Mouse (Mus musculus): ENCODE results near the gene Ascc3. TPM values are rescaled to one million over a fixed set of nuclear protein-coding genes. Genes with fewer than 3 reads are reported as not detected.

Ascc3 gene
- polyA plus RNA-seq, 1 experiment from 2014 or later, result 23.0 TPM

DNA sequence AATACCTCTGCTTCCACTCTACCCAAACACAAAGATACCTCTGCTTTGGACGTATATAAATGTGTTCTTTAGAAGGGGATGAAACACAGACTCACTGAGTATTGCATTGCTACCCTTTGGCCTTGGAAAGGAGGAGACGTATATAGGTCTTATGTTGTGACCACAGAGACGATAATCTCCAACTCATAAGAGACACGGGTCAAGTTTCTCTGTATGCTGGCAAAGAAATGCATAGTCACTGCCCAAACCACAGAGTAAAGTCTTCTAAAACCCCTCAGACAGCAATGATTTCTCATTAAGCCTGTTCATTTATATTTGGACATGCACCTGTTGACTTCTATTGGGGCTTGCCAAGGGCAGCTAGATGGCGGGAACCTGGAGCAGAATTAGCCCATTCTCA is 284.5 kb downstream of the Ascc3 start:
- H3K36me3 ChIP-seq (ENCODE audit: control insufficient read depth, insufficient read depth, low read length), result no peaks in the 10 kb centered on the region
- no peak overlapping the region for H3K4me2 ChIP-seq (ENCODE audit: low read depth, low read length)
- H3K4me1 ChIP-seq (ENCODE audit: control insufficient read depth, insufficient read depth, low read length), result no peaks in the 10 kb centered on the region
- no peak overlapping the region for H3K27ac ChIP-seq (replicated peaks; ENCODE audit: low read depth, low read length)
- no peaks in the 10 kb centered on the region for H3K27me3 ChIP-seq (replicated peaks; ENCODE audit: control insufficient read depth, insufficient read depth, low read length)
- no peaks in the 10 kb centered on the region for H3K9me3 ChIP-seq (ENCODE audit: control insufficient read depth, low read length)
- DNase-seq (ENCODE audit: low spot score) (no peak), ATAC-seq (ENCODE audit: low read depth) (no peak)
- no peak overlapping the region for H3K9ac ChIP-seq (ENCODE audit: low read depth, low read length)
- 71% methylated on average over 5 of the region's 5 CpGs for WGBS
- H3K4me3 ChIP-seq (ENCODE audit: low read depth, low read length), result no peak overlapping the region

DNA sequence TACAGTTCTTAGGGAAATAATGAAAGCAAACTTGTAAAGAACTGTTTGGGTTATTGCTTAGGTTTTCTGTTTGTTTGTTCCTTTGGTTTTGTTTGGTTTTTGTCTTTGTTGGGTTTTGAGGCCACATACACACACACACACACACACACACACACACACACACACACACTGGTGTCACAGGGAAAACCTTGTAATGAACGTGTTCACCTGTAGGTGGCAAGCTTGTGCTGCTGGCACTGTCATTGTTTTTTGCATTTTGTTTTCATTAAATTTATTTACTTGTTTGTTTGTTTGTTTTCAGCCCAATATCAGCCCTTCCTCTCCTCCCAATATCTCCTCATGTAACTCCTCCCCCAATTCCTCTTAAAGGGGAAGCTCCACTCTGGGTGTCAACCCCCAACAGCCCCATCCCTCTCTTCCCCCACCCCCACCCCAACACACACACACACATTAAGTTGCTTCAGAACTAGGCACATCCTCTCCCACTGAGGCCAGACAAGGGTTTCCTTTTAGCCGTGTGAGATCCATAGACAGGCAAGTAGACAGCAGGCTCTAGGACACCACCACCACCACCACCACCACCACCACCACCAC is 289.1 kb downstream of the Ascc3 start:
- H3K9me3 ChIP-seq (ENCODE audit: control insufficient read depth, low read length), result no peaks in the 10 kb centered on the region
- no peak overlapping the region for H3K4me3 ChIP-seq (ENCODE audit: low read depth, low read length)
- no peaks in the 10 kb centered on the region for H3K27me3 ChIP-seq (replicated peaks; ENCODE audit: control insufficient read depth, insufficient read depth, low read length)
- H3K27ac ChIP-seq (replicated peaks; ENCODE audit: low read depth, low read length), result no peak overlapping the region
- no peaks in the 10 kb centered on the region for H3K36me3 ChIP-seq (ENCODE audit: control insufficient read depth, insufficient read depth, low read length)
- no peak overlapping the region for H3K9ac ChIP-seq (ENCODE audit: low read depth, low read length)
- WGBS, result 10% methylated on average over 2 of the region's 2 CpGs
- DNase-seq (ENCODE audit: low spot score), result no peak
- H3K4me1 ChIP-seq (ENCODE audit: control insufficient read depth, insufficient read depth, low read length), result no peaks in the 10 kb centered on the region
- no peak for ATAC-seq (ENCODE audit: low read depth)
- H3K4me2 ChIP-seq (ENCODE audit: low read depth, low read length), result no peak overlapping the region

DNA sequence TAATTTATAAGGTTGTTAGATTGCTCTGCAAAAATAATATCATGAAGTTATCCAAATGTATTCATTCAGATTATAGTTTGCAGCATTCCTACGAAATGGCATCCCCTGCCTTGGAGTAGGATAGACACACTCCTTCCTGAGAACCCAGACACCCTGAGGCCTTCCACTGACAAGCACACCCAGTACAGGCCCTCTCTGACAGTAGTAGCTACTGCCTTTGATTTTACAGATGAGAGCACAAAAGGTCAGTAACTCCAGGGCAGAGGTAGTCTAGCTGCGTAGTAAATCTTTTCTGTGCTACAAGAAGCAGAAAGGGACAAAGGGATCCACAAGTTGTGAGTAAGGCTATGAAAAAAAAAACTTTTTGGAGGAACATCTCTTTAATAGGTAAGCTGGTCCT is 289.9 kb downstream of the Ascc3 start:
- DNase-seq (ENCODE audit: low spot score) (no peak), ATAC-seq (ENCODE audit: low read depth) (no peak)
- Histone ChIP-seq H3K9ac (ENCODE audit: low read depth, low read length) (no peak overlapping the region), H3K4me3 (ENCODE audit: low read depth, low read length) (no peak overlapping the region), H3K36me3 (ENCODE audit: control insufficient read depth, insufficient read depth, low read length) (no peaks in the 10 kb centered on the region), H3K9me3 (ENCODE audit: control insufficient read depth, low read length) (no peaks in the 10 kb centered on the region), H3K27me3 (replicated peaks; ENCODE audit: control insufficient read depth, insufficient read depth, low read length) (no peaks in the 10 kb centered on the region), H3K27ac (replicated peaks; ENCODE audit: low read depth, low read length) (no peak overlapping the region), H3K4me2 (ENCODE audit: low read depth, low read length) (no peak overlapping the region), H3K4me1 (ENCODE audit: control insufficient read depth, insufficient read depth, low read length) (no peaks in the 10 kb centered on the region)
- 50% methylated on average over 2 of the region's 2 CpGs for WGBS

DNA sequence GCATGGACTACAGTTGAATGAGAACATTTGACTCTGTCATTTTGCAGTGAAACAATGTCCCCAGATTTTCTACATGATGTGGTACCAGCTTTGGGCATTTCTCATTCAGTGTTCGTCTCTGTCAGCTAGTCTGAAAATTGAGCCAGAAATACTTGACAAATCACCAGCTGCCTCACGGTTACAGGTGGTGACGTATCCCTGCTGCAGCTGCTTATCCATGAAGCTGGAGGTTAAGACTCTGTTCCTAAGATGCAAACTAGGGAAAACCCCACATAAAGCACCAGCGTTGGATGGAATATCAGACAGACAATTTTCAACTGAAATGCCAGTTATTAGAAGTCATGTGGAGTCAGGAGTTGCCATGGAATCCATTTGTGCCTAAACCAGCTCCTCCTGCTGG is 293.8 kb downstream of the Ascc3 start:
- no peak overlapping the region for H3K4me2 ChIP-seq (ENCODE audit: low read depth, low read length)
- DNase-seq (ENCODE audit: low spot score) (no peak), ATAC-seq (ENCODE audit: low read depth) (no peak)
- no peak overlapping the region for H3K4me3 ChIP-seq (ENCODE audit: low read depth, low read length)
- H3K9ac ChIP-seq (ENCODE audit: low read depth, low read length), result no peak overlapping the region
- 58% methylated on average over 4 of the region's 4 CpGs for WGBS
- H3K27ac ChIP-seq (replicated peaks; ENCODE audit: low read depth, low read length), result no peak overlapping the region
- no peaks in the 10 kb centered on the region for H3K9me3 ChIP-seq (ENCODE audit: control insufficient read depth, low read length)
- H3K27me3 ChIP-seq (replicated peaks; ENCODE audit: control insufficient read depth, insufficient read depth, low read length), result peaks cover 31% of the 10 kb centered on the region
- H3K36me3 ChIP-seq (ENCODE audit: control insufficient read depth, insufficient read depth, low read length), result no peaks in the 10 kb centered on the region
- H3K4me1 ChIP-seq (ENCODE audit: control insufficient read depth, insufficient read depth, low read length), result no peaks in the 10 kb centered on the region

DNA sequence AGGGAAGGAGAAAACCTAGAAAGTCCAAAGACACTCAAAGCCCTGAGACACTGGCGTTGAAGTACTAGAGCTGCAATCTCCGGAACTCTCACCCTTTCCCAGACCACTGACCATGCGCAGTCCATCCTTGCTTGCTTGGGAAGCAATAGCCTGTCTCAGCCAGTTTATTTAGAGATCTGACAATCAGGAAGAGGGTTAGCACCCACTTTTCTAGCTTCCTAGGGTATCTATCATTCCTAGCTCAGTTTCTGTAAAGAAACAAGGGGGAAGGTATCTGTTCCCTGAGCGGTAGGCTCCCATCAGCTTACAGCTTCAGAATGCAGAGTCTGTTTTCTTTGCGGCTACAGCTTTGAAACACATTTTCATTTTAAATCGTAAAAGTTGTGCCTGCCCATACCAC is 298.2 kb downstream of the Ascc3 start:
- H3K36me3 ChIP-seq (ENCODE audit: control insufficient read depth, insufficient read depth, low read length), result no peaks in the 10 kb centered on the region
- no peak overlapping the region for H3K27ac ChIP-seq (replicated peaks; ENCODE audit: low read depth, low read length)
- no peak overlapping the region for H3K4me2 ChIP-seq (ENCODE audit: low read depth, low read length)
- no peak overlapping the region for H3K9ac ChIP-seq (ENCODE audit: low read depth, low read length)
- peaks cover 5% of the 10 kb centered on the region; the same call in 1 of the 2 replicates for H3K4me1 ChIP-seq (ENCODE audit: control insufficient read depth, insufficient read depth, low read length)
- DNase-seq (ENCODE audit: low spot score) (no peak), ATAC-seq (ENCODE audit: low read depth) (no peak)
- peaks cover 73% of the 10 kb centered on the region for H3K27me3 ChIP-seq (replicated peaks; ENCODE audit: control insufficient read depth, insufficient read depth, low read length)
- H3K4me3 ChIP-seq (ENCODE audit: low read depth, low read length), result no peak overlapping the region
- H3K9me3 ChIP-seq (ENCODE audit: control insufficient read depth, low read length), result no peaks in the 10 kb centered on the region
- WGBS, result 12% methylated on average over 6 of the region's 6 CpGs

DNA sequence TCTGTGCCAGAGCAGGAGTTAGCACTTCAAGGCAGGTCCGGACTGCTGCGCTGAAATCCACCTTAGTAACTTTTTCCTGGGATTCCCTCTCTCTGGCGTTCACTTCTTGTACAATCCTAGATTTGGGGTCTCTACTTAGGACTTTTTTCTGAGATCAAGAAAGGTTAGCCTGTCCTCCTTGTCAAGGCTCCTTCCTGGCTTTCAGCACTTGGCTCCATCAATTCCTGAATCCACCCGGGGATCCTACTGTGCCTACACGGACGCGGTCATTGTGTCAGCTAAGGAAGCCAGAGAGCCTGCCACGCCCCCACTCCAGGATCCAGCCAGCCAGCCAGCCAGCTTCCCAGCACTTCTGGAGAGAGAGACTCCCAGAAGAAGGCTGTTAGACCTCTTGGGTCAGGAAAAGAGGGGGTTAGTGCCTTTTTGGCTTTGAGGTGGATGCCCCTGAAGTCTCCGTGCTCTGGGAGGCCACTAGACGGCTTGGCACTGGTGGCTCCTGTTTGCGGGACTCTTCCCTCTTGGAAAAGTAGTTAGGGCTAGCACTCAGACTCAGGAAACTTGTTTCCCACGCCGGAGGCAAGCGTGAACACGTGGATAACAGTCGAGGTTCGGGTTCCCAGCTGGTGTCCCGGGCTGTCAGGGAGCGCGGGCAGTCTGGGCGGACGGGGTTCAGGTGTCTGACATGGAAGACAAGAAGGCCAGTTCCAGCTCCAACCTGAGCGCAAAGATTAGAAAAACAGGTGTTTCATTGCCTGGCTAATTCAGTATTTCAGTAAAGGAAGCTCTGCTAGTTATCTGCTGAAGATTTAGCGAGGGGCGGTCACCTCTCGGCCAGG is 299.6 kb downstream of the Ascc3 start:
- Histone ChIP-seq H3K9me3 (ENCODE audit: control insufficient read depth, low read length) (no peaks in the 10 kb centered on the region), H3K27ac (replicated peaks; ENCODE audit: low read depth, low read length) (no peak overlapping the region), H3K4me2 (ENCODE audit: low read depth, low read length) (no peak overlapping the region), H3K9ac (ENCODE audit: low read depth, low read length) (no peak overlapping the region), H3K4me3 (ENCODE audit: low read depth, low read length) (no peak overlapping the region), H3K36me3 (ENCODE audit: control insufficient read depth, insufficient read depth, low read length) (no peaks in the 10 kb centered on the region), H3K27me3 (replicated peaks; ENCODE audit: control insufficient read depth, insufficient read depth, low read length) (peaks cover 80% of the 10 kb centered on the region), H3K4me1 (ENCODE audit: control insufficient read depth, insufficient read depth, low read length) (peaks cover 5% of the 10 kb centered on the region; the same call in 1 of the 2 replicates)
- ATAC-seq (ENCODE audit: low read depth), result no peak
- WGBS, result under 1% methylated on average over 26 of the region's 26 CpGs
- DNase-seq (ENCODE audit: low spot score), result no peak

DNA sequence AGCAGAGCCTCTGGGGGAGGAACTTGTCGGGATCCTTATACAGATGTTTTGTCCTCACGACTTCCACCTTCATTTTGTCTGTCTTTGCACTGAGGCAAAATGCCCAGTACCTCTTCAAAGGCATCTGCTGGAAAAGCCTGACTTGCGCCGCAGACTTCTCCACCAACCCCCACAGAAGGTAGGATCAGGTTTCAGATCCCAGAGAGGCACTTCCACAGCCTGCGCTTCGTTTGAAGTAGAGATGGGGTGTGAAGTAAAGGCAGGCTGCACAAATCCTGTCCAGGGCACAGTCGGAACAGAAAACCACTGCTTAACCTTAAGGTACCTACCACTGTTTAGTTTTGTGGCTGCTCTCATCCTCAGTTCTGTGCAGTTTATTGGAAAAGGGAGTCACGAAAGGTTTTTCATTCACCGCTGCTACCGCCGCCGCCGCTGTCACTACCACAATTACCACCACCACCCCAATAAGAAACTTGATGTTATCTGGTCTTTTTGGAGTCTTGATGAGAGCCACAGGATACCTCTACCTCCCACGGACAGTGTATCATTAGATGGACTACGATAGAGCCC is 300.4 kb downstream of the Ascc3 start:
- H3K4me3 ChIP-seq (ENCODE audit: low read depth, low read length), result no peak overlapping the region
- H3K9me3 ChIP-seq (ENCODE audit: control insufficient read depth, low read length), result no peaks in the 10 kb centered on the region
- no peak overlapping the region for H3K9ac ChIP-seq (ENCODE audit: low read depth, low read length)
- DNase-seq (ENCODE audit: low spot score) (no peak), ATAC-seq (ENCODE audit: low read depth) (no peak)
- no peak overlapping the region for H3K4me2 ChIP-seq (ENCODE audit: low read depth, low read length)
- peaks cover 5% of the 10 kb centered on the region; the same call in 1 of the 2 replicates for H3K4me1 ChIP-seq (ENCODE audit: control insufficient read depth, insufficient read depth, low read length)
- WGBS, result 4% methylated on average over 15 of the region's 15 CpGs
- H3K27me3 ChIP-seq (replicated peaks; ENCODE audit: control insufficient read depth, insufficient read depth, low read length), result peaks cover 86% of the 10 kb centered on the region
- H3K36me3 ChIP-seq (ENCODE audit: control insufficient read depth, insufficient read depth, low read length), result no peaks in the 10 kb centered on the region
- no peak overlapping the region for H3K27ac ChIP-seq (replicated peaks; ENCODE audit: low read depth, low read length)

DNA sequence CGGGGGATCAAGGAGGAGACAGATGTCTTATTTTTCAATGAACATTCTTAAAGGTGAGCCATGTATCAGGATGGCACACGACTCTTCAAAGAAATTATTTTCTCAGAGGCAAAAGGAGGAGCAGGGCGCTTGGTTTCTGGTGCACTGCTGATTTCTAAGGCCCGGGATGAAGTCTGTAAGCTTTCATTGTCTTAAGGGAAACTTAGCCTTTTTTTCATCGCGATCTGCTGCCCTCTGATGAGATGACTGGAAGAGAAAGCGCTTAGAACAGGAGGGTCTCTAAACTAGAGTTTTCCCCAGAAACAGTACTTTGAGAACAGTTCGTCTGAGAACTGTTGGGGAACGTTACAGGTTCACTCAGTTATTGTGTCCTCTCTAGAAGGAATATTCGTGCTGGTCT is 301.1 kb downstream of the Ascc3 start:
- no peaks in the 10 kb centered on the region for H3K9me3 ChIP-seq (ENCODE audit: control insufficient read depth, low read length)
- H3K4me1 ChIP-seq (ENCODE audit: control insufficient read depth, insufficient read depth, low read length), result peaks cover 5% of the 10 kb centered on the region; the same call in 1 of the 2 replicates
- H3K36me3 ChIP-seq (ENCODE audit: control insufficient read depth, insufficient read depth, low read length), result no peaks in the 10 kb centered on the region
- no peak overlapping the region for H3K9ac ChIP-seq (ENCODE audit: low read depth, low read length)
- peaks cover 89% of the 10 kb centered on the region for H3K27me3 ChIP-seq (replicated peaks; ENCODE audit: control insufficient read depth, insufficient read depth, low read length)
- no peak for DNase-seq (ENCODE audit: low spot score)
- no peak overlapping the region for H3K27ac ChIP-seq (replicated peaks; ENCODE audit: low read depth, low read length)
- H3K4me3 ChIP-seq (ENCODE audit: low read depth, low read length), result peak overlapping the region; percentile 51
- H3K4me2 ChIP-seq (ENCODE audit: low read depth, low read length), result peak overlapping the region; percentile 86; the same call in 1 of the 2 replicates
- WGBS, result 4% methylated on average over 10 of the region's 10 CpGs
- ATAC-seq (ENCODE audit: low read depth), result no peak

Measured in embryonic facial prominence, embryonic 14.5 days (tissue).